Mouse (Mus musculus) intestine, postnatal 0 days (tissue): Measurements from ENCODE around the gene Arvcf. TPM values are rescaled to one million over a fixed set of nuclear protein-coding genes. Genes with fewer than 3 reads are reported as not detected.

ENCODE experiments used
- ATAC-seq: fragments of 200-750 bp; cut with Nextera tagmentation; 2 replicates; pipeline ENCODE4 v1.8.0; 2017; ENCODE audit warnings: mild to moderate bottlenecking, moderate TSS enrichment, moderate library complexity
- H3K27ac ChIP-seq: fragments of 300-500 bp; sonication (generic); 2 replicates; pipeline ENCODE4 v1.5.1; 2014; ENCODE audit warnings: mild to moderate bottlenecking, low read depth, low read length, moderate library complexity
- H3K27me3 ChIP-seq: fragments of 300-500 bp; sonication (generic); replicated peaks from 2 replicates; pipeline ENCODE4 v1.6.1; 2014; ENCODE audit warnings: low read length, mixed read lengths; ENCODE audit not compliant: control insufficient read depth, insufficient read depth
- H3K36me3 ChIP-seq: fragments of 300-500 bp; sonication (generic); 2 replicates; pipeline ENCODE4 v1.6.1; 2014; ENCODE audit warnings: mild to moderate bottlenecking, moderate library complexity; ENCODE audit not compliant: control insufficient read depth, insufficient read depth
- H3K4me1 ChIP-seq: fragments of 300-500 bp; sonication (generic); replicated peaks from 2 replicates; pipeline ENCODE4 v1.6.1; 2014; ENCODE audit warnings: antibody characterized with exemption, low read length, mixed read lengths; ENCODE audit not compliant: control insufficient read depth, insufficient read depth
- H3K4me2 ChIP-seq: fragments of 300-500 bp; sonication (generic); replicated peaks from 2 replicates; pipeline ENCODE4 v1.6.1; 2014; ENCODE audit warnings: low read depth, mild to moderate bottlenecking, moderate library complexity
- H3K4me3 ChIP-seq: fragments of 300-500 bp; sonication (generic); 2 replicates; pipeline ENCODE4 v1.5.1; 2014; ENCODE audit warnings: low read depth, low read length
- H3K9ac ChIP-seq: fragments of 300-500 bp; sonication (generic); 2 replicates; pipeline ENCODE4 v1.6.1; 2014; ENCODE audit warnings: mild to moderate bottlenecking, low read depth, low read length
- H3K9me3 ChIP-seq: fragments of 300-500 bp; sonication (generic); 2 replicates; pipeline ENCODE4 v1.6.1; 2016; ENCODE audit warnings: mixed run types; ENCODE audit not compliant: control insufficient read depth
- CTCF ChIP-seq: sonication (generic); IDR thresholded peaks from 2 replicates; pipeline ENCODE4 v1.5.1; 2016; ENCODE audit warnings: low read depth, mild to moderate bottlenecking, control low read depth, antibody characterized with exemption, moderate library complexity
- WGBS: fragments of 180-500 bp; shearing (Covaris S2); extraction: QIAGEN DNeasy Blood & Tissue Kit; methylation state at CpG from one replicate; pipeline ENCODE4 v1.1.7; 2014; 5-methylcytosine and 5-hydroxymethylcytosine counted together
- microRNA counts: library from miRNA; unstranded; fragments of <30 nt; microRNA quantifications from one replicate; lab custom pipeline; 2016
- microRNA-seq: library from miRNA; unstranded; fragments of <30 nt; microRNA quantifications from one replicate; pipeline ENCODE4, GENCODE M21; 2016
- polyA plus RNA-seq: library from polyadenylated mRNA; unstranded; fragments of >200 nt; fragmentation: Nextera tagmentation; extraction: Ambion mirVana; gene quantifications from 2 replicates; pipeline ENCODE4 v1.2.1, GENCODE M21; 2015

Arvcf gene
- polyA plus RNA-seq, 1 experiment from 2014 or later: 9.6 TPM

GRCm38 (mm10) chr16:18449005-18449404, 101.0 kb downstream of the Arvcf start:
- H3K27ac ChIP-seq: peak overlapping the region; percentile 70
- H3K4me1 ChIP-seq: no peaks in the 10 kb centered on the region
- no peaks in the 10 kb centered on the region for H3K27me3 ChIP-seq
- peak; percentile 88 for ATAC-seq
- no peak overlapping the region for H3K4me2 ChIP-seq
- TF ChIP-seq CTCF: no peak
- no peak overlapping the region for H3K9ac ChIP-seq
- no peaks in the 10 kb centered on the region for H3K9me3 ChIP-seq
- 88% methylated on average over 4 of the region's 4 CpGs for WGBS
- peaks cover 11% of the 10 kb centered on the region for H3K36me3 ChIP-seq
- no peak overlapping the region for H3K4me3 ChIP-seq

GRCm38 (mm10) chr16:18451486-18452181, 103.7 kb downstream of the Arvcf start:
- ATAC-seq: no peak; the same call in 1 of the 2 replicates

GRCm38 (mm10) chr16:18452361-18452862, 104.4 kb downstream of the Arvcf start:
- no peak overlapping the region for H3K27ac ChIP-seq
- no peak for TF ChIP-seq CTCF
- H3K9ac ChIP-seq: no peak overlapping the region
- H3K9me3 ChIP-seq: no peaks in the 10 kb centered on the region
- H3K27me3 ChIP-seq: no peaks in the 10 kb centered on the region
- peaks cover 6% of the 10 kb centered on the region; the same call in 1 of the 2 replicates for H3K36me3 ChIP-seq
- H3K4me2 ChIP-seq: no peak overlapping the region
- no peak overlapping the region for H3K4me3 ChIP-seq
- WGBS: 86% methylated on average over 8 of the region's 8 CpGs
- no peaks in the 10 kb centered on the region for H3K4me1 ChIP-seq
- no peak for ATAC-seq

More at GRCm38 (mm10) chr16:18451486-18452181, 103.7 kb downstream of the Arvcf start:
- no peak overlapping the region for H3K9ac ChIP-seq
- peaks cover 6% of the 10 kb centered on the region; the same call in 1 of the 2 replicates for H3K36me3 ChIP-seq
- no peaks in the 10 kb centered on the region for H3K4me1 ChIP-seq
- TF ChIP-seq CTCF: no peak
- no peak overlapping the region for H3K4me3 ChIP-seq
- no peak overlapping the region for H3K4me2 ChIP-seq
- H3K27ac ChIP-seq: no peak overlapping the region
- H3K27me3 ChIP-seq: no peaks in the 10 kb centered on the region
- WGBS: 55% methylated on average over 9 of the region's 9 CpGs
- H3K9me3 ChIP-seq: no peaks in the 10 kb centered on the region

DNA sequence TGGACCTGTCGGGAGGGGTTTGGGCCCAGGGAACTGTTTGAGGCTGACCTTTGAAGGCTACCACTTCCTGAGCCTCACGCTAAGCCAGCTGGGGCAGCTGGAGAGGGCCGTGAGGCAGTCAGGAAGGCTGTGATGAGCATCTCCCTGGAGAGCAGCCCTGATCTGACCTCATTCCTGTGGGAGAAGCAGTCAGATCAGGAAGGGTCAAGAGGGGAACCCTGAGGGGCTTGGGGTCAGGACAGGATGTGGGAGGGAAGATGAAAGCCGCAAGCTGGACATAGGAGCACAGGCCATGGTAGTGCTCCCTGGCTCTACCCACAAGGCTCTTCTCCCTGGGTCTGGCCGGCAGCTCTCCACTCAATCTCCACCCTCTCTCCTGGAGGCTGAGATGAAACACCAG, 105.9 kb downstream of the Arvcf start:
- Histone ChIP-seq H3K9ac (no peak overlapping the region), H3K36me3 (peaks cover 9% of the 10 kb centered on the region; the same call in 1 of the 2 replicates), H3K27ac (no peak overlapping the region), H3K9me3 (no peaks in the 10 kb centered on the region), H3K27me3 (no peaks in the 10 kb centered on the region), H3K4me1 (no peaks in the 10 kb centered on the region), H3K4me2 (no peak overlapping the region), H3K4me3 (no peak overlapping the region)
- no peak for ATAC-seq
- no peak for TF ChIP-seq CTCF
- 59% methylated on average over 5 of the region's 5 CpGs for WGBS

DNA sequence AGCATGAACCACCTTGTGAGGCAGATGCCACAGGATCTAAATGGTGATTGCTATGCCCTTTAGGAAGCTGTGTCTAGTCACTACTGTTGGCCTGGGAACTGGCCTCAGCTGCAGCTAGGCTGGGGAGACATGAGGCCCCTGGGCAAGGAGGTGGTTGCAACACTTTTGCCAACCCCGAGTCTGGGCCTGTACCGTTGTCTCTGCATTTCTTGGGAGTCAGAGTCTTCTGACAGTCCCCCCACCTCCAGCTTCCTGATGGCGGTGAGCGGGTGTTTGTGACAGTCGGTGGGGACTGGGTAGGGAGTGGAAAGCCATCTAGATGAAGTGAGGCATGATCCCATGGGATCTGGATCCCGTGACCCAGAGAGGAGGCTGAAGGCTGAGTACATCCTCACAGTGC, 107.4 kb downstream of the Arvcf start:
- TF ChIP-seq CTCF: no peak
- peaks cover 3% of the 10 kb centered on the region; the same call in 1 of the 2 replicates for H3K36me3 ChIP-seq
- no peak overlapping the region for H3K27ac ChIP-seq
- H3K4me3 ChIP-seq: no peak overlapping the region
- no peaks in the 10 kb centered on the region for H3K9me3 ChIP-seq
- peaks cover 4% of the 10 kb centered on the region; the same call in 1 of the 2 replicates for H3K4me1 ChIP-seq
- ATAC-seq: no peak
- WGBS: 84% methylated on average over 6 of the region's 6 CpGs
- H3K9ac ChIP-seq: no peak overlapping the region
- no peak overlapping the region for H3K4me2 ChIP-seq
- H3K27me3 ChIP-seq: no peaks in the 10 kb centered on the region

MicroRNA genes within 50 kb of the gene (microRNA counts, 519-probe panel; counts per million panel counts)
- 3,928 counts per million, percentile 55 among the panel's probes with 10 or more counts for microRNA mmu-miR-185 (lab: Ali Mortazavi, UCI)

Small RNA genes lying within 50 kb of the gene (microRNA-seq; reads per million reads assigned to microRNA genes)
- gene Gm26219 (not detected), gene Mir185 (1,059 reads per million, percentile 74 among the genes with 10 or more reads in this experiment)

Other genes starting within 250 kb of the Arvcf start
- gene Rtn4r, start 220.5 kb upstream of the Arvcf start, polyA plus RNA-seq: 1.6 and 1.9 TPM in 2 replicates
- not detected in 2 replicates for gene Ccdc188, start 130.3 kb upstream of the Arvcf start, polyA plus RNA-seq
- 4.3 and 5.0 TPM in 2 replicates for gene Zdhhc8, start 113.0 kb upstream of the Arvcf start, polyA plus RNA-seq
- 26.1 and 28.7 TPM in 2 replicates for gene Trmt2a, start 99.5 kb upstream of the Arvcf start, polyA plus RNA-seq
- 229 and 231 TPM in 2 replicates for gene Ranbp1, start 99.5 kb upstream of the Arvcf start, polyA plus RNA-seq
- 1.2 and 1.5 TPM in 2 replicates for gene Gm49776, start 89.9 kb upstream of the Arvcf start, polyA plus RNA-seq
- gene Dgcr8, start 58.9 kb upstream of the Arvcf start, polyA plus RNA-seq: 7.1 TPM in 2 replicates
- gene Tango2, start 79 bp upstream of the Arvcf start, polyA plus RNA-seq: 78.6 and 85.2 TPM in 2 replicates
- gene Txnrd2, start 78.2 kb downstream of the Arvcf start, polyA plus RNA-seq: 24.8 and 25.0 TPM in 2 replicates
- 103 and 107 TPM in 2 replicates for gene Comt, start 78.7 kb downstream of the Arvcf start, polyA plus RNA-seq
- gene Gnb1l, start 150.5 kb downstream of the Arvcf start, polyA plus RNA-seq: 11.0 and 12.6 TPM in 2 replicates
- 1.4 and 1.8 TPM in 2 replicates for gene Rtl10, start 150.7 kb downstream of the Arvcf start, polyA plus RNA-seq
- 0.93 and 1.0 TPM in 2 replicates for gene Tbx1, start 242.5 kb downstream of the Arvcf start, polyA plus RNA-seq